16 mouse cellular contexts compared by ENCODE assay signal in genomic region chr12:15717342-15717741, GRCm38 (mm10).
A peak's percentile ranks its signal among the peaks of the same experiment; 100 is the strongest.
DNase-seq lines count a peak whose midpoint lies in the region; ATAC-seq lines count a peak whose summit lies in the region.
"Had no signal": no experiment of that assay in that cellular context is flagged by ENCODE, and none has a peak within 500 bp of the region (broad histone marks: within the 10 kb centered on the region; RNA-seq: fewer than 3 reads in every experiment).

No protein-coding gene starts in this region.

- no peak for ATAC-seq in heart, embryonic 11.5 days (replicated peaks; ENCODE audit: insufficient number of reproducible peaks, low FRiP score, low TSS enrichment)
- no peak for ATAC-seq in kidney, embryonic 15.5 days (replicated peaks; ENCODE audit: low FRiP score)
- ATAC-seq: forebrain, postnatal 0 days; hindbrain, embryonic 16.5 days had no signal

- H3K36me3 ChIP-seq in heart, embryonic 11.5 days (ENCODE audit: control insufficient read depth, insufficient read depth, low read length), result no peaks in the 10 kb centered on the region
- no peaks in the 10 kb centered on the region for H3K36me3 ChIP-seq in kidney, embryonic 15.5 days
- H3K36me3 ChIP-seq: midbrain, embryonic 10.5 days; neural tube, embryonic 13.5 days had no signal

- intact Hi-C loops in heart, postnatal 14 days (cut with DNase I), result no loop called here

- H3K9me3 ChIP-seq in heart, embryonic 11.5 days (replicated peaks; ENCODE audit: control insufficient read depth, low read length), result no peaks in the 10 kb centered on the region
- H3K9me3 ChIP-seq in kidney, embryonic 15.5 days (replicated peaks), result no peaks in the 10 kb centered on the region
- H3K9me3 ChIP-seq: midbrain, embryonic 10.5 days; neural tube, embryonic 13.5 days had no signal

- H3K27me3 ChIP-seq in heart, embryonic 11.5 days (ENCODE audit: control insufficient read depth, insufficient read depth, low read length), result no peaks in the 10 kb centered on the region
- H3K27me3 ChIP-seq in kidney, embryonic 15.5 days, result no peaks in the 10 kb centered on the region
- H3K27me3 ChIP-seq: neural tube, embryonic 13.5 days had no signal

- H3K4me2 ChIP-seq in heart, embryonic 11.5 days, result no peak overlapping the region
- no peak overlapping the region for H3K4me2 ChIP-seq in kidney, embryonic 15.5 days
- H3K4me2 ChIP-seq: neural tube, embryonic 13.5 days had no signal

- peak overlapping the region; percentile 58; the same call in 1 of the 2 replicates for H3K27ac ChIP-seq in heart, embryonic 11.5 days (ENCODE audit: low read depth, low read length)
- peak overlapping the region; percentile 83 for H3K27ac ChIP-seq in kidney, embryonic 15.5 days
- peak overlapping the region; percentile 91 for H3K27ac ChIP-seq in brown adipose tissue, adult 24 weeks (replicated peaks; ENCODE audit: low read depth, low read length)
- H3K27ac ChIP-seq: midbrain, embryonic 10.5 days; neural tube, embryonic 13.5 days had no signal

- H3K4me3 ChIP-seq in heart, embryonic 11.5 days (ENCODE audit: low read depth, low read length), result no peak overlapping the region
- no peak overlapping the region for H3K4me3 ChIP-seq in kidney, embryonic 15.5 days (replicated peaks)
- H3K4me3 ChIP-seq in brown adipose tissue, adult 24 weeks (ENCODE audit: insufficient read depth, low read depth, low read length), result no peak overlapping the region
- H3K4me3 ChIP-seq: midbrain, embryonic 10.5 days; neural tube, embryonic 13.5 days had no signal

- WGBS in heart, embryonic 11.5 days (ENCODE audit: insufficient replicate concordance), result 73% methylated on average over 3 of the region's 3 CpGs
- WGBS in kidney, embryonic 15.5 days, result 61% methylated on average over 3 of the region's 3 CpGs

- H3K4me1 ChIP-seq in heart, embryonic 11.5 days (ENCODE audit: control insufficient read depth, insufficient read depth, low read length), result 0 out of 2 replicates have a peak, but pooled peaks cover 4% of the 10 kb centered on the region
- H3K4me1 ChIP-seq in kidney, embryonic 15.5 days, result peaks cover 26% of the 10 kb centered on the region
- peaks cover 11% of the 10 kb centered on the region; the same call in 1 of the 2 replicates for H3K4me1 ChIP-seq in brown adipose tissue, adult 24 weeks (ENCODE audit: control insufficient read depth, insufficient read depth, insufficient read length, low read length)
- H3K4me1 ChIP-seq: midbrain, embryonic 10.5 days; neural tube, embryonic 13.5 days had no signal

- DNase-seq in heart, postnatal 14 days, result no peak
- DNase-seq in kidney, adult 9 months, result no peak
- DNase-seq in CD4-positive, CD25-positive, alpha-beta regulatory T cell, adult 2 months (ENCODE audit: low read depth, low spot score), result peak; percentile 22
- DNase-seq in layer of hippocampus, adult 8-10 months (ENCODE audit: low spot score in 2 of 2), result no peak
- DNase-seq in spleen, postnatal 14 days (ENCODE audit: low spot score in 2 of 2), result no peak
- DNase-seq: cerebellum, postnatal 10 days; embryo, embryonic 11 days; forebrain, postnatal 0 days; liver; thymus, adult 18-20 months had no signal

- no peak overlapping the region for H3K9ac ChIP-seq in heart, embryonic 11.5 days (ENCODE audit: low read depth, low read length)
- no peak overlapping the region for H3K9ac ChIP-seq in kidney, embryonic 15.5 days
- H3K9ac ChIP-seq: forebrain, postnatal 0 days; neural tube, embryonic 13.5 days had no signal
